Mouse (Mus musculus) urinary bladder, postnatal 4 days (tissue): ENCODE results near the gene Rpl13.

ENCODE experiments used
- DNase-seq, 2 experiments: peaks; one replicate each; pipeline ENCODE4 v3.0.0; 2021 to 2022; ENCODE audit warnings: low spot score in 2 of 2

The Rpl13 gene

GRCm38 (mm10) chr8:123150737-123151171, 48.6 kb downstream of the Rpl13 start:
- no peak for DNase-seq
